Mouse (Mus musculus): ENCODE measurements around the gene Psmb4. TPM values are rescaled to one million over a fixed set of nuclear protein-coding genes. Genes with fewer than 3 reads are reported as not detected.
"Not testable (repeated sequence)": the region's sequence is repeated elsewhere in the genome, so short reads cannot be mapped to it uniquely, and the experiment has no call there.

Gene Psmb4
- total and polyA plus RNA-seq, 3 experiments, result 203 to 297 (median 236) TPM

- no peak for DNase-seq
Observed at GRCm38 (mm10) chr3:94906482-94906881, 19.7 kb upstream of the Psmb4 start.

GRCm38 (mm10) chr3:94904759-94905158, 18.0 kb upstream of the Psmb4 start:
- DNase-seq, result not testable (repeated sequence)

GRCm38 (mm10) chr3:94902747-94903146, 16.0 kb upstream of the Psmb4 start:
- DNase-seq, result peak; percentile 61

- DNase-seq, result peak; percentile 52
Observed at GRCm38 (mm10) chr3:94894076-94894475, 7.3 kb upstream of the Psmb4 start.

GRCm38 (mm10) chr3:94888595-94888994, 1.8 kb upstream of the Psmb4 start:
- peak; percentile 68 for DNase-seq

GRCm38 (mm10) chr3:94882579-94882978, 4.2 kb downstream of the Psmb4 start:
- no peak for DNase-seq

DNA sequence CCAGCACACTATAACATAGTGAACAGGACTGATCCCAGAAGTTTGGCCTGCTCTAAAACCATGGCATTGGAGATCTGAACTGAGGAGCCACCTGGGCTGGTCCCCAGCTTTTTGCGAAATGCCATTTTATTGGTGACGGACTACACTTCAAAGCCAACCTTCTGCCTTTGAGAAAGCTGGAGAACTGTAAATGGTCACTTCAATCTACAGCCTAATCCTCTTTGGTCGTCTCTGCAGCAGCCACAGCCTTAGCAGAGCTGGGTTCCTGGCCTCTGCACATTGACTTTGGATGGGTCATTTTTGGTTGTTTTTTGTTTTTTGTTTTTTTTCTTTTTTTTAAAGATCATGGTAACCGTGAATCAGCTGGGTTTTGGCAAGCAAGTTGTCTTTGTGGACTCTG, 4.9 kb downstream of the Psmb4 start:
- DNase-seq, result no peak

GRCm38 (mm10) chr3:94878618-94879017, 8.1 kb downstream of the Psmb4 start:
- no peak for DNase-seq

GRCm38 (mm10) chr3:94869011-94869410, 17.8 kb downstream of the Psmb4 start:
- DNase-seq, result no peak

- DNase-seq, result peak; percentile 63
Observed at GRCm38 (mm10) chr3:94859471-94859870, 27.3 kb downstream of the Psmb4 start.

DNA sequence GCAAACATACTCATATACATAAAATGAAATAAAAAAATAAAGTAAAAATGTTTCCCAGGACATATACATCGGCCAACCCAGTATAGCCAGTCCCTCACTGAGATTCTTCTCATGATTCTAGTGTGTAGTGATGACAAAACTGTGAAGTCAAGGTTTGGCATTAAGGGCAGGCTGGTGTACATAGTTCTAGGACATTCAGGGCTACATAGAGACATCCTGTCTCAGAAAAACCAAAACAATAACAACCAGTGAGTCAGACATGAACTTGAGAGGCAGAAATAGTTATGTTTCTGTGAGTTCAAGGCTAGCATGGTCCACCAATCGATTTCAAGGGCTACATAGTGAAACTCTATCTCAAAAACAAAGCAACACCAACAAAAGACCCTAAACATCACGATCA, 34.5 kb downstream of the Psmb4 start:
- peak; percentile 28 for DNase-seq

DNA sequence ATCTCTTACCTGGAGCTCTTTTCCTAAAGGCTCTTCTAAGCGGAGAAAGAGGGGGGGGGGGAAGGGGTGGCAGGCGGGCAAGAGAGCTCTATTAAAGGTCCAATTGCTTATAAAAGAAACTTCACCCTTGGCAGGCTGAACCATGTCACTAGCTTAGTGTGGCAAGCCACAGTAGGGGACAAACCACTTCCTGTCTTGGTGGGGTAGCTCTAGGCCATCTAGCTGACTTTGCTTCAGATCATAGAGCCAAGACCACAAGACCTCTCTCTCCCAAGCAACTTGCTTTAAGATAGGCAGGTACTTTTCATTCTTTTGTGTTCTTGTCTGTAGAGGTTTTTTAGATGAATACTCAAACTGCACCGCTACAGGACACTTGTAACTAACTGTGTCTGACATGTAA, 35.0 kb downstream of the Psmb4 start:
- no peak for DNase-seq

DNA sequence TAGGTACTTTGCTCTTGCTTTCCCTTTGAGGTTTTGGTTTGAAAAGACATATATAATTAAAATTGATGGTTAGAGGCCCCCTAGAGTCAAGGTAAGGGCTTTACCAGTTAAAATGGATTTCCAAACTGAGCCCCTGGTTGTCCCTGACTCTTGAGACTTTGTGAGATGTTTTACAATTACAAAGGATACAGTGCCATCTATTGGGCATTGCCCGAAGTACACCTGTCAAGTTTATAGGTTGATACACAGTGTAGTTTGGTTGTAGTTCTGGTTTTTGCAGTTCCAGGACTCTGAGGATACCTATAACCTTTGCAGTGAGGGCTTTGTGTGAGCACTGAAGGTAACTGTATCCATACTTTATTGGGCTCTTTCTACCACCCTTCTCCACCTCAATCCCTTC, 37.4 kb downstream of the Psmb4 start:
- peak; percentile 39 for DNase-seq

GRCm38 (mm10) chr3:94847382-94847781, 39.4 kb downstream of the Psmb4 start:
- DNase-seq, result no peak

GRCm38 (mm10) chr3:94839101-94839500, 47.7 kb downstream of the Psmb4 start:
- DNase-seq, result no peak

- no peak for DNase-seq
Observed at GRCm38 (mm10) chr3:94838631-94839030, 48.1 kb downstream of the Psmb4 start.

DNA sequence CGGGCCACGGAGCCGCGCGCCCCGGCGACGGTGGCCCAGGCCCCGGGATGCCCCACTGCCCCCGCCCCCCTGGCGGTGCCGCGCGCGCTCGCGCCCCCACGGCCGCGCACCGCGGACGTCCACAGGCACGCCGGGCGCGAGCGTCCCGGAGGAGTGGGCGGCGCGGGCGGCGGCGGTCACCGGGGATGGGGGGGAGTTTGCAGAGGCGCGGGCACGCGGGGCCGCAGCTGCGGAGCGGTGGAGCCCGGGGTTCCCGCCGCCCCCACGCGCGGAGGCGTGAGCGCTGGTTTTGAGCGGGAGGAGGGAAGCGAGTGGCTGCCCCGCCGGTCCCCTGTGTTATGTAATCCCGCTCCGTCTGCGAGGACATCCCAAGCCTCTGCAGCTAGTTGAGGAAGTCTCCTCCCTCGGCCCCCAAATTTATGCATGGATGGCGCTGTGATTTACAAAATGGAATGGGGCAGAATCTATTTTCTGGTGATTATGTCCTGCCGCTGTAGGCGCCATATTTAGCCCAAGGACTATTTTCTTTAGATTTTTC, 48.7 kb downstream of the Psmb4 start:
- DNase-seq, result peak; percentile 90

- peak; percentile 97 for DNase-seq
Observed at GRCm38 (mm10) chr3:94837183-94837890, 49.4 kb downstream of the Psmb4 start, which contains the start of gene Pogz. Pogz (plus strand) TSS chr3:94837567.

DNA sequence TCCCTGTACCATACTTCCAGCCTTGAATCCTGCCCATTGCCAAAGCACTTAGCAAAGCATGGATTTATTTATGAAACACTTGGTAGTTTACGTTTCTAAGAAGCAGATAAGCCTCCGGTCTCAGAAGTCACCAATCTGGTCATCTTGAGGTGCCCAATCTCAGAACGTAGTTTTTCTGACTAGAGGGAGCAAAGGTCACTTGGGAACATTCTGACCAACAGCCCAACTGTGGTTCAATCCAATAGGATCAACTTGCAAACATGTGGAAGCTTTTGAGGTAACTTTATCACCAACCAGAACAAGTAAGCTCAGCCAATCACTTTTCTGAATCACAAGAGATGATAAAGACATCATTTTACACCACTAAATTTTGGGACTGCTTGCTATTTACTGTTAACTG, 51.4 kb downstream of the Psmb4 start:
- DNase-seq, result no peak

Other genes with a start within 250 kb of the Psmb4 start
- gene Gm10972, start 243.8 kb downstream of the Psmb4 start, total RNA-seq (2021), result not detected
- not detected in 2 replicates for gene Gm10972, start 243.8 kb downstream of the Psmb4 start, polyA plus RNA-seq (2012; rRNA removed)
- gene Tuft1, start 228.1 kb downstream of the Psmb4 start, total RNA-seq (2021), result 10 to 100 TPM; 13.2 to 13.8 TPM
- 6.8 and 7.1 TPM in 2 replicates for gene Tuft1, start 228.1 kb downstream of the Psmb4 start, polyA plus RNA-seq (2012; rRNA removed)
- 10 to 100 TPM; 10.5 to 15.3 TPM for gene Selenbp2, start 193.4 kb downstream of the Psmb4 start, total RNA-seq (2021)
- 0.33 and 1.5 TPM in 2 replicates for gene Selenbp2, start 193.4 kb downstream of the Psmb4 start, polyA plus RNA-seq (2012; rRNA removed)
- 1 to 10 TPM; 1.2 to 1.4 TPM for gene Cgn, start 100.5 kb downstream of the Psmb4 start, total RNA-seq (2021)
- 0.18 and 0.28 TPM in 2 replicates for gene Cgn, start 100.5 kb downstream of the Psmb4 start, polyA plus RNA-seq (2012; rRNA removed)
- gene Pogz, start 49.4 kb downstream of the Psmb4 start, total RNA-seq (2021), result 10 to 100 TPM; 27.0 to 36.2 TPM
- gene Pogz, start 49.4 kb downstream of the Psmb4 start, polyA plus RNA-seq (2012; rRNA removed), result 27.6 and 35.8 TPM in 2 replicates
- gene Selenbp1, start 46.1 kb upstream of the Psmb4 start, total RNA-seq (2021), result 10 to 100 TPM; 47.5 to 52.7 TPM
- 102 and 126 TPM in 2 replicates for gene Selenbp1, start 46.1 kb upstream of the Psmb4 start, polyA plus RNA-seq (2012; rRNA removed)
- gene Rfx5, start 67.1 kb upstream of the Psmb4 start, total RNA-seq (2021), result 10 to 100 TPM; 17.2 to 30.1 TPM
- gene Rfx5, start 67.1 kb upstream of the Psmb4 start, polyA plus RNA-seq (2012; rRNA removed), result 10.8 and 13.5 TPM in 2 replicates
- gene Pi4kb, start 87.8 kb upstream of the Psmb4 start, total RNA-seq (2021), result 10 to 100 TPM; 57.0 to 68.7 TPM
- 29.3 and 29.9 TPM in 2 replicates for gene Pi4kb, start 87.8 kb upstream of the Psmb4 start, polyA plus RNA-seq (2012; rRNA removed)
- gene Zfp687, start 128.5 kb upstream of the Psmb4 start, total RNA-seq (2021), result 10 to 100 TPM; 26.3 to 29.5 TPM
- 27.9 and 32.0 TPM in 2 replicates for gene Zfp687, start 128.5 kb upstream of the Psmb4 start, polyA plus RNA-seq (2012; rRNA removed)
- gene Psmd4, start 155.7 kb upstream of the Psmb4 start, total RNA-seq (2021), result 100 to 1,000 TPM; 312 to 335 TPM
- gene Psmd4, start 155.7 kb upstream of the Psmb4 start, polyA plus RNA-seq (2012; rRNA removed), result 105 and 114 TPM in 2 replicates
- gene Pip5k1a, start 220.0 kb upstream of the Psmb4 start, total RNA-seq (2021), result 10 to 100 TPM; 40.8 to 49.9 TPM
- gene Pip5k1a, start 220.0 kb upstream of the Psmb4 start, polyA plus RNA-seq (2012; rRNA removed), result 16.4 and 18.7 TPM in 2 replicates
- gene Vps72, start 224.1 kb upstream of the Psmb4 start, total RNA-seq (2021), result 10 to 100 TPM; 52.4 to 64.0 TPM
- 82.4 and 83.0 TPM in 2 replicates for gene Vps72, start 224.1 kb upstream of the Psmb4 start, polyA plus RNA-seq (2012; rRNA removed)
- under 1 TPM; 0.48 to 0.52 TPM for gene Tmod4, start 237.5 kb upstream of the Psmb4 start, total RNA-seq (2021)
- gene Tmod4, start 237.5 kb upstream of the Psmb4 start, polyA plus RNA-seq (2012; rRNA removed), result 0.17 and 0.30 TPM in 2 replicates
- 10 to 100 TPM; 33.4 to 37.0 TPM for gene Scnm1, start 247.1 kb upstream of the Psmb4 start, total RNA-seq (2021)
- 17.6 and 18.6 TPM in 2 replicates for gene Scnm1, start 247.1 kb upstream of the Psmb4 start, polyA plus RNA-seq (2012; rRNA removed)
- gene Lysmd1, start 247.1 kb upstream of the Psmb4 start, total RNA-seq (2021), result 1 to 10 TPM; 7.1 to 9.0 TPM
- gene Lysmd1, start 247.1 kb upstream of the Psmb4 start, polyA plus RNA-seq (2012; rRNA removed), result 3.7 and 4.7 TPM in 2 replicates